Mouse (Mus musculus) forebrain, embryonic 14.5 days (tissue): ENCODE measurements at regions not wholly inside any gene's neighbourhood (a gene's known extent, or its start where the extent isn't known, plus 50 kb on each side); places are given as distances from the start of the nearest gene placed in this dataset.

ENCODE experiments used
- ATAC-seq: fragments of 200-750 bp; cut with Nextera tagmentation; 2 replicates; pipeline ENCODE4 v1.8.0; 2017; ENCODE audit warnings: mild to moderate bottlenecking, moderate library complexity
- DNase-seq: peaks from one replicate; pipeline ENCODE4 v3.0.0-alpha.2; 2015; ENCODE audit warnings: low spot score
- H3K27ac ChIP-seq: fragments of 300-500 bp; sonication (generic); 2 replicates; pipeline ENCODE4 v1.5.1; 2014; ENCODE audit warnings: low read depth, mild to moderate bottlenecking, control low read depth, low read length, moderate library complexity
- H3K27me3 ChIP-seq: fragments of 300-500 bp; sonication (generic); replicated peaks from 2 replicates; pipeline ENCODE4 v1.6.1; 2014; ENCODE audit warnings: low read length, control low read depth, mixed read lengths; ENCODE audit not compliant: control insufficient read depth, insufficient read depth
- H3K36me3 ChIP-seq: fragments of 300-500 bp; sonication (generic); 2 replicates; pipeline ENCODE4 v1.6.1; 2014; ENCODE audit warnings: low read length, control low read depth; ENCODE audit not compliant: control insufficient read depth, insufficient read depth
- H3K4me1 ChIP-seq: fragments of 300-500 bp; sonication (generic); 2 replicates; pipeline ENCODE4 v1.6.1; 2014; ENCODE audit warnings: antibody characterized with exemption, low read length, control low read depth; ENCODE audit not compliant: control insufficient read depth, insufficient read depth
- H3K4me2 ChIP-seq: fragments of 300-500 bp; sonication (generic); 2 replicates; pipeline ENCODE4 v1.6.1; 2014; ENCODE audit warnings: mild to moderate bottlenecking, control low read depth, low read length
- H3K4me3 ChIP-seq: fragments of 300-500 bp; sonication (generic); 2 replicates; pipeline ENCODE4 v1.5.1; 2014; ENCODE audit warnings: low read depth, low read length, control low read depth
- H3K9ac ChIP-seq: fragments of 300-500 bp; sonication (generic); 2 replicates; pipeline ENCODE4 v1.6.1; 2014; ENCODE audit warnings: mild to moderate bottlenecking, low read length, control low read depth, moderate library complexity
- H3K9me3 ChIP-seq: fragments of 300-500 bp; sonication (generic); replicated peaks from 2 replicates; pipeline ENCODE4 v1.6.1; 2016; ENCODE audit warnings: low read length, control low read depth, mixed read lengths; ENCODE audit not compliant: control insufficient read depth
- WGBS: fragments of 180-500 bp; shearing (Covaris S2); extraction: QIAGEN DNeasy Blood & Tissue Kit; methylation state at CpG from one replicate; pipeline ENCODE4 v1.1.7; 2014; 5-methylcytosine and 5-hydroxymethylcytosine counted together

DNA sequence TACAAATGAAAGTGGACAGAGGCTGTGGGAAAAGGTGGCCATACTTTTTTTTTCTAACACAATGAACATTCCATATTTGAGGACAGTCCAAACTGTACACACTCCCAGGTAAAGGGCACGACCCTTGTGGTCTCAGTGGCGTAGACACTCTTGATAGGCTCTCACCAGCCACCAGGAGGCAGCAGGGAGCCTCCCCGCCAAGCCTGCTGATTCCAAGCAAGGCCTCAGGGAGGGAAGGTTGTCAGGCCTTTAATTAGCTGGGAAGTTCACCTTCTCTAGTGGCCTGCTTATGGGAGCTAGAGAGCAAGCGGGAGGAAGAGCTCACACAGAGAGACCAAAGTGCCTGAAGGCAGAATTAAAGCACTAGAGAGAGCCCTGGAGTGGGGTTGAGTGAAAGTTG is 403.7 kb downstream of the Zfp536 start:
- no peak for DNase-seq
- no peaks in the 10 kb centered on the region for H3K9me3 ChIP-seq
- H3K4me2 ChIP-seq: no peak overlapping the region
- WGBS: 42% methylated on average over 4 of the region's 4 CpGs
- ATAC-seq: no peak
- H3K4me1 ChIP-seq: peaks cover 5% of the 10 kb centered on the region; the same call in 1 of the 2 replicates
- H3K4me3 ChIP-seq: no peak overlapping the region
- H3K27me3 ChIP-seq: no peaks in the 10 kb centered on the region
- H3K27ac ChIP-seq: no peak overlapping the region
- no peaks in the 10 kb centered on the region for H3K36me3 ChIP-seq
- no peak overlapping the region for H3K9ac ChIP-seq

DNA sequence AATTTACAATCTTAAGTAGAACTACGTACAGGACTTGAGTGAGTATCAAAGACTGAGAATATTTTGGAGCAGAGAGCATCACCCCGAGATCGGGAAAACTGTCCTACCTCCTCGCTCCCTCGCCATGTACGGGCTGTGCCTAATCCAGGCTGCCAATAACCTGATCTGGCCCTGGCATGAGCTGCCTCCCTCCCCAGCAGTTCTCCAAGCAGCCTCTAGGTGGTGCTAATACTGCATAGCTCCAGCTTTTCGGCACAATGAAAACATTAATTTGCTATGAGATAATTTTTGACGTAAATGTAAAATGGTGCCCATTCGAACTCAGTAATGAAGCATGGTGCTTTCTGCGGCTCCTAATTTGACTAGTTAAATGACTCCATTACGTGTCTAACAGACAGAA is 399.6 kb downstream of the Zfp536 start:
- H3K27me3 ChIP-seq: no peaks in the 10 kb centered on the region
- ATAC-seq: peak; percentile 68
- H3K4me1 ChIP-seq: peaks cover 10% of the 10 kb centered on the region; the same call in 1 of the 2 replicates
- H3K9me3 ChIP-seq: no peaks in the 10 kb centered on the region
- WGBS: 9% methylated on average over 11 of the region's 11 CpGs
- 0 out of 2 replicates have a peak overlapping the region, but pooled peaks have one; percentile 5 for H3K9ac ChIP-seq
- no peak overlapping the region for H3K27ac ChIP-seq
- peak; percentile 93 for DNase-seq
- H3K4me3 ChIP-seq: no peak overlapping the region
- H3K4me2 ChIP-seq: peak overlapping the region; percentile 32; the same call in 1 of the 2 replicates
- no peaks in the 10 kb centered on the region for H3K36me3 ChIP-seq

DNA sequence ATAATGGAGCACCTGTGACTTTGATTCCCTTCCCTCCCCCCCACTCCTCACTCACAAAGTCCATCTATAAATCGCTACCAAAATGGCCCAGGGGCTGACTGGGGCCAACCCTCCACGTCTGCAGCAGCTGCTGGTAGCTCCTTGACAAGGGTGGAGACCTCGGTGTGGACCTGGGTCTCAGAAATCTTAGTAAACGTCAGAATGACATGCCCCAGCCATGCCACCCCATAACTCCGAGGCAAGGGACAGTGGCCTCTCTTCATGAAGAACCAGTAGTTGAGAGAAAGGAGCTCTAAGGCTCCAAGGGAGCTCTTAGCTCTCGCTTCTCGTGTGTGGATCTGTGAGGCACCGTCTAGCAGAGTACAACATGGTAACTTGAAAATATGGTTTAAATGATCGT is 398.4 kb downstream of the Zfp536 start:
- WGBS: 32% methylated on average over 9 of the region's 9 CpGs
- ATAC-seq (no peak), DNase-seq (no peak)
- Histone ChIP-seq H3K4me3 (no peak overlapping the region), H3K36me3 (no peaks in the 10 kb centered on the region), H3K27me3 (no peaks in the 10 kb centered on the region), H3K4me2 (no peak overlapping the region), H3K27ac (no peak overlapping the region), H3K9me3 (no peaks in the 10 kb centered on the region), H3K4me1 (peaks cover 10% of the 10 kb centered on the region; the same call in 1 of the 2 replicates), H3K9ac (no peak overlapping the region)

DNA sequence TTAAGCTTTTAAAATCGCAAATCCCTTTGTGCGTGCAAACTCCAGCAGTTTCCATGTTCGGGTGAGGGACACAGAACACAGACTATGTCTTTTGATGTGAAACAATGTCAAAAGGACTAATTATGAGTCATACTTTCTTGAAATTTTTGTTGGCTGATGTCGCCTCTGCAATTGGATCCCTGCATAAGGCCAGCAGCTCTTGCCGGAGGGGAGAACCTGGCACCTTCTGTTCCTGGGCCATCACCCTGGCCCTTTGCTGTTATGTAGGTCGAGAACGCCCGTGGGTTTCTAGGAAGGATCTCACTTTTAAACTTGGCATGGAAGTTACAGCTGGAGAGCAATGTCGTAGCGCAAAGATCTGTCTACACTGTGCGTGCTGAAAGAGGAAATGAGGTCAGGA is 397.9 kb downstream of the Zfp536 start:
- Histone ChIP-seq H3K27me3 (no peaks in the 10 kb centered on the region), H3K27ac (no peak overlapping the region), H3K9me3 (no peaks in the 10 kb centered on the region), H3K4me3 (no peak overlapping the region), H3K4me2 (no peak overlapping the region), H3K36me3 (no peaks in the 10 kb centered on the region), H3K9ac (no peak overlapping the region), H3K4me1 (peaks cover 10% of the 10 kb centered on the region; the same call in 1 of the 2 replicates)
- DNase-seq: no peak
- ATAC-seq: no peak
- WGBS: 30% methylated on average over 11 of the region's 11 CpGs

DNA sequence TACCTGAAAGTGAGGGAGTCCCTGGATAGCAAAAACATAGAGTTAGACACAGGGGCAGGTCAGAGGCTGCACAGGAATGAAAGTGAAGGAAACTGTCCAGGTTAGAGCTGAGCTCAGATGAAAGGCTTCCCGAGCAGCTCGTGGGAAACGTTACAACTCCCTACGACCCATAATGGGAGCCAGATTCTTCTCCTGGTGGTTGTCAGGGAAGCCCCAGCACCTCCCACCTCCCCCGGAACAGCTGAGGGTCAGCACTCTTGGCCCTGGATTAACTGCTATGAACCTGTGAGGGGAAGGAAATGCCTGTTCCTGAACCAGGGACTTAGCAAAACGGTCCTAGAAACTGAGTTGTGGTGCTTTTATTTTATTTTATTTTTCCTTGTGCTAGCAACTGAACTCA is 397.2 kb downstream of the Zfp536 start:
- Histone ChIP-seq H3K36me3 (no peaks in the 10 kb centered on the region), H3K4me2 (no peak overlapping the region), H3K27ac (no peak overlapping the region), H3K27me3 (no peaks in the 10 kb centered on the region), H3K9ac (no peak overlapping the region), H3K9me3 (no peaks in the 10 kb centered on the region), H3K4me3 (no peak overlapping the region), H3K4me1 (peaks cover 10% of the 10 kb centered on the region; the same call in 1 of the 2 replicates)
- 17% methylated on average over 6 of the region's 6 CpGs for WGBS
- DNase-seq: no peak
- no peak for ATAC-seq

DNA sequence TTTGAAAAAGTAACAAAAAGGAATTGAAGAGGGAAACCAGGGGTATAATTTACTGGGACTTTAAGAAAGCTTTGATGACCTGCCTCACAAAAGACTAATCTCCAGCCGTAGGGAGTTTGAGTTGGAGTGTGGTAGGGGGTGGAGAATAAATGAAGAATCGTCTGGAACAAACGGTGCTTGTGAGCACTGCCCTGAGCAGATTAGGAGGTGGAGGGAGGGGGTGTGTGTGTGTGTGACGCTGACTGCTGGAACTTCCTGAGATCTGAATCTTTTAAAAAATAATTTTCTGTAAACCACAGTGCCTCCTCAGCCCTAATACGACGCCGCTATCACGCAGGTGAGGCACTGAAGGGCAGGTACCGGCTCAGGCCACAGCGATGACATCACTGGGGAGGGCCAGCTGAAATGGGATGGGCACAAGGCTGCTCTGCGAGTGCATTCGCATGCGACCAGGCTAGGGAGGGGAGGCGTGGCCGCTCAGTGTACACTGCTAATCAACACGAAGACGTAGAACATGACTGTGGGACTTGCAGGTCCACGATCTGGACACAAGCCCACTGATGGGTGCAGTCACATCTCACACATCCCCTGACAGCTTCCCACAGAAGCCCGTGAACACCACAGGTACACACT is 395.4 kb downstream of the Zfp536 start:
- Histone ChIP-seq H3K36me3 (no peaks in the 10 kb centered on the region), H3K9ac (peak overlapping the region; percentile 41; the same call in 1 of the 2 replicates), H3K9me3 (no peaks in the 10 kb centered on the region), H3K4me1 (peaks cover 10% of the 10 kb centered on the region; the same call in 1 of the 2 replicates), H3K4me3 (no peak overlapping the region), H3K4me2 (peak overlapping the region; percentile 31; the same call in 1 of the 2 replicates), H3K27ac (no peak overlapping the region), H3K27me3 (no peaks in the 10 kb centered on the region)
- DNase-seq (no peak), ATAC-seq (no peak)
- WGBS: 14% methylated on average over 19 of the region's 19 CpGs

DNA sequence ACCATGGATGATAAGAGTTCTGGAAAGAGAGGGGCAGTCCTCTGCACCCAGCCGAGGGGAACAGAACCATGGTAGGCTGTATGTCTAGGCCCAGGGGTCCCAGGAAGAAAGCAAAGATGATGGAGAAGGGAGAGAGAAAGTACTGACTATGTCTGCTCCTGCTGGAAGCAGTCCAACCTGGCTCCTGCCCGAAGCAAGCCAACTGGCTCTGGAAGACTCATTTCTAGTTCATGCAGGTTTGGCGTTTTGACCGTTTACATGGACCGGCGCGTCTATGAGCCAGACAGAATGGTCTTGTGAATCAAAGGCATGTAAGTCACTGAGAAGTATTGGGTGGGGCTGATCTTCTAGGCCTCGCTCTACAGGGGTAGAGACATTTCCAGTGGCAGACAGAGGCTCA is 385.6 kb downstream of the Zfp536 start:
- WGBS: 91% methylated on average over 8 of the region's 8 CpGs
- DNase-seq (no peak), ATAC-seq (no peak)
- H3K4me1 ChIP-seq: peaks cover 4% of the 10 kb centered on the region; the same call in 1 of the 2 replicates
- H3K4me3 ChIP-seq: no peak overlapping the region
- no peak overlapping the region for H3K9ac ChIP-seq
- H3K27ac ChIP-seq: no peak overlapping the region
- H3K36me3 ChIP-seq: no peaks in the 10 kb centered on the region
- H3K27me3 ChIP-seq: no peaks in the 10 kb centered on the region
- H3K4me2 ChIP-seq: no peak overlapping the region
- H3K9me3 ChIP-seq: no peaks in the 10 kb centered on the region

DNA sequence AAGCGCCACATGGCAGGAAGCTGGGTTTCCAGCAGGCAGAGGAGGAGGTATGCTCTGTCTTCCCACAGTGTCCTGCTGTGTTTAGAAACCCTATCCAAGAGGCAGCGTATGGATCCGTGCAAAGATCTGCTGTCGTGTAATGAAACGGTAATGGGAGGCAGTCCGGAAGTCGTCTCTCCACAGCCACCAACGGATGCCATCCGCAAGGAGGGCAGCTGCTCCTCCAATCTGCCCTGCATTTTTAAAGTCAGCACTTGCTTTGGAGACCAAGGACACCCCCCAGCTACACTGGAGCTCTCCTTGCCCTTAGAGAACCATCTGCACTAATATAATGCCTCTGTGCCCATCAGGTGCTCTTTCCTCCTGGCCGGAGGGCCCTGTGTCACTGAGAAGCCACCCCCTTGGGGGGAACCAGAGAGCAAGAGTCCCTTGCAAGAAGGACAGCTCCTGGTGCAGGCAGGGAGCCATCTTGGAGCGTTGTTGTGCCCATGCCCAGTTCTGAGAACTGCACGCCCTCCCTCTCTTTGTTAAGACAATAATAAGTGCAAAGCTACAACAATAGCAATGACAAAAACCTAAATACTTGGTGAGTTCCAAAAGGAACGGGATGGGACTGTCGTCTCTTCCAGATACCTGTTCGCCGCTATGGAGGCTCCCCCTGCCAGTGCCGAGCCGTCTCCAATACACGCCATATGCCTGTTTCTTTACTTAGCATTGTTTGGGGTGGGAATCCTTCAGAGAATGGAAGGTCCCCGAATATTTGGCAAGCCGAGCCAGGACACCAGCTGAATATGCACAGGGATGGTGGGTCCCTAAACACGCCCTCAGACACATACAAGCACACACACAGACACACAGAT is 384.4 kb downstream of the Zfp536 start:
- H3K27ac ChIP-seq: no peak overlapping the region
- H3K9ac ChIP-seq: no peak overlapping the region
- DNase-seq (no peak), ATAC-seq (peak; percentile 26; the same call in 1 of the 2 replicates)
- H3K9me3 ChIP-seq: no peaks in the 10 kb centered on the region
- no peak overlapping the region for H3K4me2 ChIP-seq
- no peaks in the 10 kb centered on the region for H3K36me3 ChIP-seq
- WGBS: 75% methylated on average over 22 of the region's 22 CpGs
- no peaks in the 10 kb centered on the region for H3K27me3 ChIP-seq
- H3K4me3 ChIP-seq: no peak overlapping the region
- H3K4me1 ChIP-seq: peaks cover 4% of the 10 kb centered on the region; the same call in 1 of the 2 replicates

DNA sequence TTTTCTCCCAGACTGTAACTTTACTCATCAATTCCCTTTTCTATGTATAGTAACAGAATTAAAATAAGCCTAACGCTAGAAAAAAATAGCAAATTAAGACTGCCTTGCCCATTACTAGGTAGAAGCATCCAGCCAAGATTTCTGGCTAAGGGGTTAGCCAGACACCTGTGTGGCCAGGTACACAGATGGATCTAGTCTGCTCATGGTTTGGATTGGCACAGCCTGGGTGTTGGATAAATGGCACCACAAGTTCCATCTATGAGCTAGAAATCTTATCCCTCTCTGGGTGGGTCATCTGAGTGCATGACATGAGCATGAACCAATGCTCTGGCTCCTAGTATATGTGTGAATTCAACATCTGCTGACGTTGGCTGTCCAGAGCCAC is 383.7 kb downstream of the Zfp536 start:
- WGBS: 92% methylated on average over 2 of the region's 2 CpGs
- ATAC-seq (no peak), DNase-seq (no peak)
- H3K9me3 ChIP-seq: no peaks in the 10 kb centered on the region
- no peaks in the 10 kb centered on the region for H3K36me3 ChIP-seq
- peaks cover 4% of the 10 kb centered on the region; the same call in 1 of the 2 replicates for H3K4me1 ChIP-seq
- no peak overlapping the region for H3K27ac ChIP-seq
- no peak overlapping the region for H3K4me2 ChIP-seq
- H3K9ac ChIP-seq: no peak overlapping the region
- H3K4me3 ChIP-seq: no peak overlapping the region
- no peaks in the 10 kb centered on the region for H3K27me3 ChIP-seq
